Mouse (Mus musculus) cerebellum, postnatal 10 days (tissue): ENCODE data around the gene Rpap3.
"Not testable (repeated sequence)": the region's sequence is repeated elsewhere in the genome, so short reads cannot be mapped to it uniquely, and the experiment has no call there.

ENCODE experiments used
- DNase-seq, 2 experiments: peaks; one replicate each; pipeline ENCODE4 v3.0.0; 2021; ENCODE audit warnings: mixed read lengths in 2 of 2

Gene Rpap3

GRCm38 (mm10) chr15:97682053-97682452 lies 23.6 kb downstream of the Rpap3 start:
- DNase-seq = no peak

DNA sequence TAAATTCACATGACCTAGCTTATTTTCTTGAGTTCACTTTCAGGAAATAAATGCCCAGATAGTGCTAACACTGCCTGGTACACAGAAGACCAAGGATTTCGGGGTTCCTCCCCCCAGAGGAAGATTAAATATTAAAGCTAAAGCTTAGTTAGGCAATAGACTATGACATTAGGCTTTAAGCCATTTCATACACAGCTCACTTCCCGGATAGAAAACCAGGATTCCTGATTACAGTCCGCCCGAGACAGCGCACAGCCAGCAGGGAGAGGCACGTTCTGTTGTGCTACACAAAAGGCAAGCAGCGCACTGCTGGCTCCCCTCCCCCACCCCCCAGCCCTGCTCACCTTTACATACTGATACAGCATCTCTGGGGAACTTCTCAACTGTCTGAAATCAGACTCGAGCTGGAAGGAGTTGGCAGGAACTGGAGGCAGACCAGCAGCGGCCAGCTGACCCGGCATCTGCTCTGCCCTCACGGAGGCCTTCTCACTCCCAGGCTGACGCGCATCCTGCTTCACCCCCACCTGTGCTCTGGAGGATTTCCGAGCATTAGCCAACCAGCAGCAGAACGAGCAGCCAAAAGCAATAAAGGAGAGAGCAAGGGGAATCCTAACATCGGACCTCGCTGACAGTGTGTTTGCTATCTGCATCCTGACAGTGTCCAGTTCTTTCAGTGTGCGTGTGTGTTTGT lies 25.5 kb downstream of the Rpap3 start:
- peak; percentile 28 to 38 for DNase-seq

- no peak for DNase-seq
These were observed 28.3 kb downstream of the Rpap3 start for GRCm38 (mm10) chr15:97677341-97677740.

DNA sequence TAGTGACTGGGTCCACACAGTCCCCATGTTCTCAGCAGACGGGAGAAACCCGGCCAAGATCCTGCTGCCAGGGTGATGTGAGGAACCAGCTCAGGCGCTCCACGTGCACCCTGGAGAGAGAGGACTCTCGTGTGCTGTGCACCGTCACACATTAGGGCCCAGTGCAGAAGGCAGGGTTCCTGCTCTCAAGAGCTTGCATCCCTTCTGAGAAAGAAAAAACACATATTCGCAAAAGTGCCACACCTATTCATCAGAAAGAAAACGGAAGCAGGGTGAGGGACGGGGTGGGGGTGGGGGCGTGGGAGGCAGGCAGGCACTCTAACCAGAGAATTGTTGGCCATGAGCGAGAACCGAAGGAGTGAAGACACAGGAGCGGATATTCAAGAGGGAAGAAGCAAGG lies 29.7 kb downstream of the Rpap3 start:
- DNase-seq = no peak

- DNase-seq = no peak
These were observed 31.2 kb downstream of the Rpap3 start for GRCm38 (mm10) chr15:97674423-97674822.

DNA sequence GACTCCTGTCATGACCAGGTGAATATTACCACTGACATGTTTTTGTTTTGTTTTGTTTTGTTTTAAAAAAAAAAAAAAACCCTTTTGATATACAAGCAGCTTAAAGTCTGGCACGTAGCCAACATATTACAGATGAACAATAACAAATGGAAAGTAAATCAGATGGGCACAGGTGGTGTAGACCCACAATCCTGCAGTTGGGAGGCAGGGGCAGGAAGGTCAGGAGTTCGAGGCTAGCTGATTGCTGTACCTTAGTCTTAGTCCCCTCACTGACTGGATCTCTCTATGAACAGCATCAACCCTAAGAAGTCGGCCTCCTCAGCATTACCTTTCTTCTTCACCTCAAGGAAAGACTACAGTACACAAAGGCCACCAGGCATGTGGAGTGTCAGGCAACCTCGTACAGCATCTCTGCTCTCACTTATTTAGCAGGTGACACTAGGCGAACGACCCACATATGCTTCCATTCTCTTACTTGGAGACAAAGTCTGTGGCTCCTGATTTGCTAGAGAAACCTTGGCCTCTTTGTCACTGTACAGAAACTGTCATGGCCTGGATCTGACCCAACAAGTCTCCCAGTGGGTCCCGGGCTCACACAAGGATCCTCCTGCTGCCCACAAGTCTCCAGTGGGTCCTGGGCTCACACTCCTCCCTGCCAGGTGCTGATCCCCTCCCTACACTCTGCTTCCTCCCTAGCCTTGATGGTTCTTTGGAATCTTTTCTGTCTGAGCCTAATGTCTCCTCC lies 32.2 kb downstream of the Rpap3 start:
- peak; percentile 59 to 60 for DNase-seq

DNA sequence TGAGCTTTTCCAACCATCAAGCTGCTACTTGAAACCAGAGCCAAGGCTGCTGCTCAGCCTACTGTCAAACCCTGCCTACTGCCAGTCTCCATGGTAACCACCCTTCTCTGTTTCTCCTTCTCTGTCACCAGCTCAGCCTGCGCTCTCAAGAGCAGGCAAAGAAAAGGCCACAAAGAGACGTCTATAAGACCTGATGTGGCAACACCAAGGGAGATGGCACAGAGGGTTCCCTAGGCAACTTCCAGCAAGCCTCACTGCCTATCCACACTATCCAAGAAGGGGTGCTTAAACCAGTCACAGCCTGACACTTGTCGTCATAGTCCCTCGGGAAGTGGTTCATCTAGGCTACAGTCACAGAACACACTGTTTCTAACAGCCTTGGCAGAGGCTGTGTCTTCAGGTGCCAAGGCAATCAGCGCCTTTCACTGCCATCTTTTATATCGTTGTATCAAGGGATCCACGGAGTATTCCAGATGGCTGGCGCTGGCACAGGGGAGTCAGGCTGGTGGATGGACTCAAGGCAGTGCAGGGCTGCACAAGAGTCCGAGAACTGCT lies 33.3 kb downstream of the Rpap3 start:
- DNase-seq = peak; percentile 92 to 95

DNA sequence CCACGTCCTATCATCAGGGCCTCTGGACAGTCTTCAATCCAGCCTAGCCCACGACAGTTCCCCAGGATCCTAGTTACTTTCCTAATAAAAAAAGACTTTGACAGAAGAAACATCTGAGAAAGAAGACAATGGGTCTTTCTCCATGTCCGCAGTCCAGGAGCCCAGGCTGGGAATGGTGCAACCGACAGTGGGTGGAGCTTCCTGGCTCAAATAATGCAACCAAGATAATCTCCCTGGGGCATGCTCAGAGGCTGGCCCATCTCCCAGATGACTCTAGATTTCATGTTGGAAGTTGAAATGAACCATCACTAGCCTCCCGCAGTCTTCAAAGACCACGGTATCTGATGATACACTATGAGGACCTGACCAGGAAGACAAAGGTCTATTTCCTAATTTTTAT lies 35.1 kb downstream of the Rpap3 start:
- DNase-seq = peak in 1 of 2 experiments; percentile 39

DNA sequence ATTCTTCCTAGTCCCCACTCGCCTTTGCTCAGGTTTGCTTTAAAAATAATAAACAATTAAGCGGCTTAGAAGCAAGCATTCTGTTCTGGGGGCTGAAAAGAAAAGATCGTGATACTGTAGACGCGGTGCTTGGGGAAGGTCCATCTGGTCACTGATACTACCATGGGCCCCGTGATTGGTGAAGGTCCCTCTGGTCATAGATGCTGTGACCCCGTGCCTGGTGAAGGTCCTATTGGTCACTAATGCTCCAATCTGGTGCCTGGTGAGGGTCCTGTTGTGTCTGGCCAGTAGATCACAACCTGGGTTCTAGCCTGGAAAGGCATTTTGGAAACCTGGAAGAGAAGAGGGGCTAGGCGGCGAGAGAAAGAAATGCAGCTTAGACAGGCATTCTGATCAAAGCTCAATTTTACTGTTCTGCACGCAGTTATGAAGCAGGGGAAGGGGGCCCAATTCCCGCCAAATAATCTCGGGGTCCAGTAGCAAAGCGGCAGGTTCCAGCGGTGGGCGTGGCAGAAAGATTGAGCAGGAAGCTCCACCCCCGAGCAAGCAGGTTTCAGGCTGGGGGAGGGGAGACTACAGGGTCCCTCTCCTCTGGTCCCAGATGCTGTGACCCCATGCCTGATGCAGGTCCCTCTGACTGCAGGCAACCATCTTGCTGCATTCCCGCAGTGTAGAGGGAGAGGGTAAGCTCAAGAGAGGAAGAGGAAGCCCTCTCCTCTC lies 37.3 kb downstream of the Rpap3 start:
- DNase-seq = not testable (repeated sequence)

DNA sequence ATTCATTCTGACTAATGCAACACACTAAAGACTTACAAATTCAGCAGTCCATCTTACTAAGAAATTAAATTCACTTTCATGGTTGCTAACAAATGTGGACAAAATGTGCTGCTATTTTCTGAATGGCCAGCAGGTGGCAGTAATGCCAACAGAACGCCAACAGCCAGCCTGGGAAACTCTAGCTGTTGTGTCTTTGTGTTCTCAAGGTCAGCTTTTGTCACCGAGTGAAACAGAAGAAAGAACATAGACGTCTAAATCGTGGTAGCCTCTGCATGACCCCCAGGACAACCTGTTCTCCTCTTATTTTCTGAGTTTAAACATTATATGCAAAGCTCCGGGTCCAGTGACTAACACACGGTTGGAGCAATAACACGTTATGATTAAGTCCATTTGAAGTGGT lies 38.2 kb downstream of the Rpap3 start:
- DNase-seq = peak; percentile 77 to 85

GRCm38 (mm10) chr15:97666457-97666770 lies 39.2 kb downstream of the Rpap3 start:
- no peak for DNase-seq

DNA sequence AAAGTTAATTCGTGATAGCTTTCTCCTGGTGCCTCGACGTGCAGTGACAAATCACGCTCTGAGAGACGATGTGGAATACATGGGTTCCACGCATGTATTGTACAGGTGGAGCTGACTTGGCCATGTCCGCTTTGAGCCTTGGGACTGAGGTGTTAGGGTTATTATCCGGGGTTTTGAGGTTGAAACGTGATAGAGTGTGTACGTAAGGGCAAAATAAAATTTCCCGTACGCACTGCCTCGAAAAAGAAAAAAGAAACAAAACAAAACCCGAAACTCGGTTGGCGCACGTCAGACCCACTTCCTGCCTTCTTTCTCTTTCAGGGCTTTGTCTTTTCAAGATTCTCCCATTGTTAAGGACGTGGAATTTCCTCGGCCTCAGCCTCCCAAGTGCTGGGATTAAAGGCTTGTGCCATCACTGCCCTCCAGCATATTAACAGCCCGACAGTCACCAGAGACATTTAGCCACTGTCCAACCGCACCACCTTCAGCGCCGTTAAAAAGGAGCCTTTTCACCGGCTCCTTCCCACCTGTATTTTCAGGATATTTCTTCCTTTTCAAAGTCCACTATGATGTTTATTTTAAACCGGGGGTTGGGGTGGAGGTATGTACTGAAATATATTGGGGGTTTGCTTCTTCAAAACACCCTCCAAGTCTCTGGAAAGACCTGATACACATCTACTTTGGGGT lies 39.7 kb downstream of the Rpap3 start:
- DNase-seq = no peak

GRCm38 (mm10) chr15:97664981-97665668 lies 40.5 kb downstream of the Rpap3 start:
- peak in 1 of 2 experiments; percentile 38 for DNase-seq

GRCm38 (mm10) chr15:97663750-97664406 lies 41.7 kb downstream of the Rpap3 start:
- DNase-seq = peak; percentile 90 to 92

GRCm38 (mm10) chr15:97658755-97659116 lies 46.9 kb downstream of the Rpap3 start:
- DNase-seq = no peak

DNA sequence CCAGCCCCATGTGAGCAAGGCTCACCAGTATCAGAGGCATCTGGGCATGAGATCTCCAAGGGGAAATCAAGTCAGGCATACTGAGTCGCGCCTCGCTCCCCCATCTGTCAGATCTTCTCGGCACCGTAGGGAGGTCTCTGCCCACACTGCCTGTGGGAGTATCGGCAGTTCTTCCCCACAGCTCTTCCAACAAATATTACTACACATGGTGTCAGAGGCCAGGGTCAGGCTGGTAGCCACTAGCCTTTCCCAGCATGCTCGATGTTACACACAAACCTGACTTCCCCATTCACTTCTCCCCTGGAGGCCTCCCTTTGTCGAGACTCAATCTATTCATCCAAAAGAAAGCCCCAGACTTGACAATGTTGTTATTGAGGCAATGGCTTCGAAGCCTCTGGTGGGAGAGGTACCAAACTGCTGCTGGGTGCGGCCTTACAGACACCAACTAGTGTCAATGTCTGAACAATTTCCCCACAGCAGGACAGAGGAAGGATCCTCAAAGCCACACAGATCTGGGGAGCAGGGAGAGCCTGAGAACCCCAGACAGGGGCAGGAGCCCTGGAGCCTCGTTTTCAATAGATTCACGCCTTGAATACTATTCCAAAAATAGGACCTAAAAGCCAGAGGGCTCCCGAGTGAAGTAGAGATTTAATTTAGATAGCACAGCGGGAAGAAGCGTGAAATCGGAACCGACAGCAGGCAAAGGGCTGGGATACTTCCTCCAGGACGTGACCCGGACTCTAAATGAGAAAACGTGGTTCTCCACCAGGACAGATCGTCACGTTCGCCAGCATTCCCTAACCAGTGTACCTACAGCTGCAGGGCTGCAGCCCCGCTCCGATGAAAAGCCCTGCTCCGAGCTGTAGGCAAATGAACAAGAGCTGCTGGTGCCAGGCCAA lies 47.5 kb downstream of the Rpap3 start:
- peak; percentile 44 to 53 for DNase-seq

DNA sequence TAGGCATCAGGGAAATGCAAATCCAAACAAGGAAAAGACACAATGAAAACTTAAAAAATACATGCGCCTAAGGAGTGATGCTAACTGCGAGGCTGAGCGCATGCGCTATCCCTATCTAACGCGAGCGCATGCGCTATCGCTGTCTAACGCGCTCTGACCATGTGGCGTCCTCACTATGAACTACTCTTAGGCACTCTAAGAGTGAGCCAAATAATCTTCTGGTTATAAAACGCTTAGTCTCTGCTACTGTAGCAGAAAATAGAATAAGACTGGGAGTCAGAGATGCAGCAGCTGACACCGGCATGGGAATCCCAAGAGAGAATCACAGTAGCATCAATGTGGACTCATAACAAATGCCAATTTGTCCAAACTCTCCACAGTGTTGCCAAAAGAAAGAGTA lies 48.2 kb downstream of the Rpap3 start:
- DNase-seq = no peak

DNA sequence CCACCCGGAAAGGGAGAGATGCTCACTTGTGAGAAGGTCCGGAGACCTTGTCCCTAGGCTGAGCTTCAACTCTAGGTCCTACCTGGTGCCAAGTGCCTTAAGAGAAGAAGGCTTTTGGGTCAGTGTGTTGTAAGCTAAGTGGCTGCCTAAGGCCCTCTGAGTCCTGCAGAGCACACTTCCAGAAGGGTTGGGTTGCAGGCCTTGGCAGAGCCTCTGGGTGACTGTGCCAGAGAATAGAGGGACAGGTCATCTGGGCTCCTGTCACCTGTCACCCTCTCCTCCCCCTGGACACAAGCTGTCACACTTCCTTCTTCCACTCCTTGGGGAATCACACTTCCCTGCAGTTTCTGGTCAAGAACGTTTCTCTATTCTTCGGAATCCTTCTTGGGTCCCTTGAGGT lies 55.9 kb downstream of the Rpap3 start:
- DNase-seq = peak; percentile 72 to 75

DNA sequence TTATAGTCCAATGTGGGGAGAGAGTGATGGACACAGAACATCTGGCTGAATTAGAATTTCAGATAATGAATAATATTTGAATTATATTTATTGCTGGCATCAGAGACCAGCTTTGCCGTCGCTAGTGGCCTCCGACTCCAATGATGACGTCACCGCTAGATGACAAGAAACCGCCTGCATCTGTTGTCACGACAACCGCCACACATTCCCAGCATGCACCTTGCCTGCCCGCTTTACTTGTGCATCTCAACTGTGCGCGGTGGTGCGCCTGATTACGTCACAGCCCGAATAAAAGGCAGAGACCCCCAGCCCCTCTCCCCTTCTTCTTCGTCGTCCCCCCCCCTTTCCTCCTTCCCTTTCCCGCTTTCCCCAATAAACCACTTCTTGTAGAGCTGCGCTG lies 57.4 kb downstream of the Rpap3 start:
- DNase-seq = peak; percentile 78 to 83

GRCm38 (mm10) chr15:97646426-97646825 lies 59.2 kb downstream of the Rpap3 start:
- DNase-seq = no peak

GRCm38 (mm10) chr15:97643986-97644385 lies 61.6 kb downstream of the Rpap3 start:
- DNase-seq = no peak
